Mouse (Mus musculus) embryonic facial prominence, embryonic 15.5 days (tissue): ENCODE data around the gene Chrna9. TPM values are rescaled to one million over a fixed set of nuclear protein-coding genes. Genes with fewer than 3 reads are reported as not detected.
A peak's percentile ranks its signal among the peaks of the same experiment; 100 is the strongest.

Experiments used
- ATAC-seq: fragments of 200-750 bp; cut with Nextera tagmentation; 2 replicates; pipeline ENCODE4 v1.8.0; 2017; ENCODE audit warnings: low read depth, moderate TSS enrichment; ENCODE audit not compliant: insufficient number of reproducible peaks, low FRiP score, low TSS enrichment
- H3K27ac ChIP-seq: fragments of 300-500 bp; sonication (generic); replicated peaks from 2 replicates; pipeline ENCODE4 v1.5.1; 2015; ENCODE audit warnings: mild to moderate bottlenecking, inconsistent platforms
- H3K27me3 ChIP-seq: fragments of 300-500 bp; sonication (generic); 2 replicates; pipeline ENCODE4 v1.6.1; 2015; ENCODE audit warnings: inconsistent platforms
- H3K36me3 ChIP-seq: fragments of 300-500 bp; sonication (generic); 2 replicates; pipeline ENCODE4 v1.6.1; 2015; ENCODE audit warnings: mild to moderate bottlenecking, inconsistent platforms
- H3K4me1 ChIP-seq: fragments of 300-500 bp; sonication (generic); 2 replicates; pipeline ENCODE4 v1.6.1; 2015; ENCODE audit warnings: inconsistent platforms
- H3K4me2 ChIP-seq: fragments of 300-500 bp; sonication (generic); replicated peaks from 2 replicates; pipeline ENCODE4 v1.6.1; 2015; ENCODE audit warnings: mild to moderate bottlenecking, inconsistent platforms
- H3K4me3 ChIP-seq: fragments of 300-500 bp; sonication (generic); replicated peaks from 2 replicates; pipeline ENCODE4 v1.5.1; 2015; ENCODE audit warnings: mild to moderate bottlenecking, inconsistent platforms
- H3K9ac ChIP-seq: fragments of 300-500 bp; sonication (generic); 2 replicates; pipeline ENCODE4 v1.6.1; 2015; ENCODE audit warnings: inconsistent platforms
- H3K9me3 ChIP-seq: fragments of 300-500 bp; sonication (generic); replicated peaks from 2 replicates; pipeline ENCODE4 v1.6.1; 2016; ENCODE audit warnings: inconsistent platforms
- WGBS: fragments of 180-500 bp; shearing (Covaris S2); methylation state at CpG from one replicate; pipeline ENCODE4 v1.1.7; 2015; 5-methylcytosine and 5-hydroxymethylcytosine counted together
- polyA plus RNA-seq: library from polyadenylated mRNA; unstranded; fragments of >200 nt; fragmentation: Nextera tagmentation; extraction: Ambion mirVana; gene quantifications from 2 replicates; pipeline ENCODE4 v1.2.1, GENCODE M21; 2015

The Chrna9 gene
- polyA plus RNA-seq, 1 experiment from 2014 or later = not detected

- H3K27me3 ChIP-seq = no peaks in the 10 kb centered on the region
- WGBS = 93% methylated on average over 10 of the region's 10 CpGs
- H3K9me3 ChIP-seq = peaks cover 4% of the 10 kb centered on the region; the same call in 1 of the 2 replicates
- H3K36me3 ChIP-seq = no peaks in the 10 kb centered on the region
- no peak overlapping the region for H3K27ac ChIP-seq
- ATAC-seq = no peak
- no peak overlapping the region for H3K4me3 ChIP-seq
- no peak overlapping the region for H3K4me2 ChIP-seq
- peaks cover 6% of the 10 kb centered on the region; the same call in 1 of the 2 replicates for H3K4me1 ChIP-seq
- no peak overlapping the region for H3K9ac ChIP-seq
Measured at GRCm38 (mm10) chr5:65901868-65902418, 32.8 kb upstream of the Chrna9 start.

GRCm38 (mm10) chr5:65902811-65903210, 31.9 kb upstream of the Chrna9 start:
- H3K4me3 ChIP-seq = no peak overlapping the region
- H3K27me3 ChIP-seq = no peaks in the 10 kb centered on the region
- ATAC-seq = no peak
- H3K9ac ChIP-seq = no peak overlapping the region
- H3K9me3 ChIP-seq = peaks cover 4% of the 10 kb centered on the region; the same call in 1 of the 2 replicates
- 92% methylated on average over 9 of the region's 9 CpGs for WGBS
- no peak overlapping the region for H3K4me2 ChIP-seq
- H3K4me1 ChIP-seq = peaks cover 6% of the 10 kb centered on the region; the same call in 1 of the 2 replicates
- H3K27ac ChIP-seq = no peak overlapping the region
- H3K36me3 ChIP-seq = no peaks in the 10 kb centered on the region

GRCm38 (mm10) chr5:65904476-65904875, 30.2 kb upstream of the Chrna9 start:
- Histone ChIP-seq H3K4me1 (peaks cover 6% of the 10 kb centered on the region; the same call in 1 of the 2 replicates), H3K9ac (no peak overlapping the region), H3K36me3 (no peaks in the 10 kb centered on the region), H3K27ac (no peak overlapping the region), H3K4me2 (no peak overlapping the region), H3K4me3 (no peak overlapping the region), H3K27me3 (no peaks in the 10 kb centered on the region), H3K9me3 (peaks cover 4% of the 10 kb centered on the region; the same call in 1 of the 2 replicates)
- WGBS = 91% methylated on average over 4 of the region's 4 CpGs
- no peak for ATAC-seq

GRCm38 (mm10) chr5:65908751-65909150, 26.0 kb upstream of the Chrna9 start:
- H3K9ac ChIP-seq = no peak overlapping the region
- no peak overlapping the region for H3K4me3 ChIP-seq
- no peak overlapping the region for H3K4me2 ChIP-seq
- no peaks in the 10 kb centered on the region for H3K36me3 ChIP-seq
- H3K9me3 ChIP-seq = 0 out of 2 replicates have a peak, but pooled peaks cover 4% of the 10 kb centered on the region
- no peak overlapping the region for H3K27ac ChIP-seq
- WGBS = 65% methylated on average over 2 of the region's 2 CpGs
- no peak for ATAC-seq
- no peaks in the 10 kb centered on the region for H3K4me1 ChIP-seq
- H3K27me3 ChIP-seq = no peaks in the 10 kb centered on the region

GRCm38 (mm10) chr5:65909321-65909720, 25.4 kb upstream of the Chrna9 start:
- WGBS = 80% methylated on average over 4 of the region's 4 CpGs
- Histone ChIP-seq H3K27ac (no peak overlapping the region), H3K36me3 (no peaks in the 10 kb centered on the region), H3K27me3 (no peaks in the 10 kb centered on the region), H3K4me2 (no peak overlapping the region), H3K4me1 (no peaks in the 10 kb centered on the region), H3K9ac (no peak overlapping the region), H3K4me3 (no peak overlapping the region), H3K9me3 (0 out of 2 replicates have a peak, but pooled peaks cover 2% of the 10 kb centered on the region)
- no peak for ATAC-seq

GRCm38 (mm10) chr5:65910398-65910797, 24.3 kb upstream of the Chrna9 start:
- Histone ChIP-seq H3K4me2 (no peak overlapping the region), H3K9ac (no peak overlapping the region), H3K27ac (no peak overlapping the region), H3K4me3 (no peak overlapping the region), H3K27me3 (no peaks in the 10 kb centered on the region), H3K36me3 (no peaks in the 10 kb centered on the region), H3K4me1 (no peaks in the 10 kb centered on the region), H3K9me3 (no peaks in the 10 kb centered on the region)
- no peak for ATAC-seq
- WGBS = 69% methylated on average over 4 of the region's 4 CpGs

- 56% methylated on average over 7 of the region's 7 CpGs for whole genome bisulfite sequencing
- no peak overlapping the region for H3K27ac ChIP-seq
Measured at GRCm38 (mm10) chr5:65911676-65912075, 23.0 kb upstream of the Chrna9 start.

GRCm38 (mm10) chr5:65912201-65912600, 22.5 kb upstream of the Chrna9 start:
- no peak overlapping the region for H3K4me3 ChIP-seq
- WGBS = 65% methylated on average over 5 of the region's 5 CpGs
- H3K4me2 ChIP-seq = no peak overlapping the region
- H3K27me3 ChIP-seq = no peaks in the 10 kb centered on the region
- H3K9ac ChIP-seq = no peak overlapping the region
- H3K9me3 ChIP-seq = no peaks in the 10 kb centered on the region
- 0 out of 2 replicates have a peak, but pooled peaks have one; percentile 2 for ATAC-seq
- no peak overlapping the region for H3K27ac ChIP-seq
- H3K4me1 ChIP-seq = no peaks in the 10 kb centered on the region
- no peaks in the 10 kb centered on the region for H3K36me3 ChIP-seq

More at GRCm38 (mm10) chr5:65911676-65912075, 23.0 kb upstream of the Chrna9 start:
- Histone ChIP-seq H3K9ac (no peak overlapping the region), H3K9me3 (no peaks in the 10 kb centered on the region), H3K4me3 (no peak overlapping the region), H3K4me1 (no peaks in the 10 kb centered on the region), H3K27me3 (no peaks in the 10 kb centered on the region), H3K4me2 (no peak overlapping the region), H3K36me3 (no peaks in the 10 kb centered on the region)
- peak; percentile 60; the same call in 1 of the 2 replicates for ATAC-seq

- H3K36me3 ChIP-seq = no peaks in the 10 kb centered on the region
- no peak for ATAC-seq
Measured at GRCm38 (mm10) chr5:65913126-65913525, 21.6 kb upstream of the Chrna9 start.

GRCm38 (mm10) chr5:65914342-65914741, 20.4 kb upstream of the Chrna9 start:
- 87% methylated on average over 7 of the region's 7 CpGs for WGBS
- Histone ChIP-seq H3K36me3 (no peaks in the 10 kb centered on the region), H3K9me3 (no peaks in the 10 kb centered on the region), H3K9ac (no peak overlapping the region), H3K4me1 (no peaks in the 10 kb centered on the region), H3K4me2 (no peak overlapping the region), H3K4me3 (no peak overlapping the region), H3K27ac (no peak overlapping the region), H3K27me3 (no peaks in the 10 kb centered on the region)
- no peak for ATAC-seq

More at GRCm38 (mm10) chr5:65913126-65913525, 21.6 kb upstream of the Chrna9 start:
- Histone ChIP-seq H3K9ac (no peak overlapping the region), H3K9me3 (no peaks in the 10 kb centered on the region), H3K4me2 (no peak overlapping the region), H3K27ac (no peak overlapping the region), H3K27me3 (no peaks in the 10 kb centered on the region), H3K4me1 (no peaks in the 10 kb centered on the region), H3K4me3 (no peak overlapping the region)
- 91% methylated on average over 9 of the region's 9 CpGs for WGBS

- Histone ChIP-seq H3K27me3 (no peaks in the 10 kb centered on the region), H3K9ac (no peak overlapping the region), H3K9me3 (no peaks in the 10 kb centered on the region), H3K27ac (no peak overlapping the region), H3K4me1 (no peaks in the 10 kb centered on the region), H3K4me2 (no peak overlapping the region), H3K4me3 (no peak overlapping the region), H3K36me3 (no peaks in the 10 kb centered on the region)
- WGBS = 85% methylated on average over 5 of the region's 5 CpGs
- ATAC-seq = no peak
Measured at GRCm38 (mm10) chr5:65916930-65917329, 17.8 kb upstream of the Chrna9 start.

GRCm38 (mm10) chr5:65918601-65919000, 16.1 kb upstream of the Chrna9 start:
- Histone ChIP-seq H3K9ac (no peak overlapping the region), H3K9me3 (no peaks in the 10 kb centered on the region), H3K36me3 (no peaks in the 10 kb centered on the region), H3K4me3 (no peak overlapping the region), H3K27me3 (no peaks in the 10 kb centered on the region), H3K4me2 (no peak overlapping the region), H3K4me1 (no peaks in the 10 kb centered on the region), H3K27ac (no peak overlapping the region)
- WGBS = 72% methylated on average over 3 of the region's 3 CpGs
- no peak for ATAC-seq
